Mouse (Mus musculus): ENCODE data around the gene Zc3h12c.
"Not testable (repeated sequence)": the region's sequence is repeated elsewhere in the genome, so short reads cannot be mapped to it uniquely, and the experiment has no call there.

The Zc3h12c gene

DNA sequence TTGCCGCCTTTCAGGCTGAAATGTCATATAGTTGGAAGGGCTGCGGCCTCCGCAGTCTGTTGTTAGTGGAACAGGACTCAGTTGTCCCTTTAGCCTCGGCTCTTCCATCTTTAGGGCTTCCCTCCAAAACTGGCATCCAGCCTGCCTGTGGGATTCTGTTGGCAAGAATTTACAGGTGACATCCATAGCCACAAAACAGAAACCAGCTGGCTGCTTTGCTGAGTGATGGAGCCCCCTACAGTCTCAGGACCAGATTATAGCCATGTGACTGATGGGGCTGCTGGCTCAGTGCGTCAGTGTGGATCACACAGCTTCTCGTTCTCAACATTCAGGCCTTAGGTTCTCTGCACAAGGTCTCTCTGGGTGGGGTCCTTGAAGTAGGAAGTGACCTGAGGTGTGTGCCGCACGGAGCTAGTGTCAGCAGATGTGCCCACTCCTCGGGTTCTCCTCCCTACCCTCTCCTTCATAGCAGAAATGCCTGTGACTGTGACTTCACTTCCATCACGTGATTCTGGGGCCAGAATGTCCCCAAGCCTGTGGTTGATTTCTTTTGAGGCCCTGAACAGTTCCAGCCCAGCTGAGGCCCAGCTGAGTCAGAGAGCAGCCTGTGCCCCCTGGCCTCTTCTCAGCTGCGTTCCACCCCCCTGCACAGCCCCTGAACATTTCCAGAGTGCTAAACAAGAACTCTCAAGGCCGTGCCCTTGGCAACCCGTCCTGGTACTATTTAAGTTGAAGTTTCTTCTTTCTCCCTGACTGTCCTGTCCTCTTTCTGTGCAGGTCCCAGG, 66.1 kb downstream of the Zc3h12c start:
- no peak for DNase-seq (ENCODE audit: low spot score)

DNA sequence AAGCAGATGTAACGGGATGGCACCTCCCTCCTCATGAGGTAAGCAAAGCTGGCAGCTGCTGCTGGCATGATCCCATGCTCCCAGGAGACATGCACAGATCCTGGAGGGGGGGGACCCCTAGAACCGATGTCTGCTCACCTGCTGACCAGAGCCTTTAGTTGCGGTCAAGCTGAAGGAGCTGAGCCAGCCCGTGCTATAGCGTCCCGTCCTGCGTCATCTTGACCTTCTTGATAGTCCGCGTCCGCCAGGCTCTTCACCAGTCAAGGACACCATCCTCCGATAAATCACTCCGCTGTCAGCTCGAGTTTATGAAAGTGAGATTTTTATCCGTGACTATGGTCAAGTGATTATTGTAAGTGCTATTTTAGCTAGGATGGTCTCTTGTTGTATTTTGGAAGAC, 67.9 kb downstream of the Zc3h12c start:
- DNase-seq (ENCODE audit: low spot score): no peak

DNA sequence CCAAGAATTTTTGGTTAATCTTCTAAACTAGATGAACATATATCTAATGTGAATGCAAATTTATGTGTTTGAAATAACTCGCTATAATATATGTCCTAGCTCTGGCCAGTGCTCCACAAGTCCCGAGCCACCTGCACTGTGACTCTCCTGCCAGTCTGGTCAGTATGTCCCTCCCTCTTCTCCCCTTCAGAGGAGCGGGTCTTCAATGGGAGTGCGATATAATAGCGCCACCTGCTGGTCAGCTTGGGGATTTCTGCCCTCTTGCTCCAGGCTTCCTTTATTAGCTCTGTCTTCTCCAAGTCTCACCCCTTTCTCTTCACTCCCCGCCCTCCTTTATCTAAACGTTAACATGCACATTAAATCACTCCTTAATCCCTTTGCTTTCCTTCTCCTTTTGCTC, 69.8 kb downstream of the Zc3h12c start:
- DNase-seq (ENCODE audit: low spot score): peak; percentile 61

DNA sequence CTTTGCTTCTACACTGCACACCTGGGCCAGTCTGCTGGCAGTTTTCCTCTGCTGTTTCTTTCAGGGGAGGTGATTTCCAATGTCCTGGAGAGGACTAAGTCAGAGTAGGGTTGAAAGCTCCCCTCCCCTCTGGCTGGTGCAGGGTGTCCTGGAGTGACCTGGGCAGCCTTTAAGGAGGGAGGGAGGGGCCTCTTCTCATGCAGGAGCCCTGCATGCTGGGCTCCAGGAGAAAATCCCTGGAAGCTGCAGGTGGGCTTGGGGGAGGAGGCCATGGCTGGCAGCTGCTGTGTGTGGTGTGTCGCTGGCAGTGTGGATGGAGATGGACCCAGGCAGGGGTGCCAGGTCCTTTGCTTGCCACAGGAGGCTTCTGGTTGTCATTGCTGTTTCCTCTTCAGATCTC, 71.0 kb downstream of the Zc3h12c start:
- DNase-seq (ENCODE audit: low spot score): no peak

DNA sequence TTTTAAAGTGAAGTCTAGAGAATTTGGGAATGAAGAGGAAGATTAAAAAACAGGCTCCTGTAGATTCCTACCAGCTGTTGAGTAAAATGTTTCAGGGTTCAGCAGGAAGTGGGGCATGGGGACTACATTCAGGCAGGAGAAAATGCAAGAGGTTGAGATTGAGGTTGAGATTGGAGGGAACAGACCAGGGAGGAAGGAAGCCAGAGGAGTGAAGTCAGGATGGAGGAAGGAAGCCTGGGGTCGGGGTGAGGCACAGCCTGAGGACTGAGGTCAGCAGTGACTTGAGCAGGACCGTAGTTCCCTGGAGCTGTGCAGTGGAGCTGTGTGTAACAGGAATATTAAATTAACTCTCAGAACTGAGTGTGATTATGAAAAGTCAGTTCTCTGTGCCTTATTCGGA, 72.7 kb downstream of the Zc3h12c start:
- DNase-seq (ENCODE audit: low spot score): no peak

DNA sequence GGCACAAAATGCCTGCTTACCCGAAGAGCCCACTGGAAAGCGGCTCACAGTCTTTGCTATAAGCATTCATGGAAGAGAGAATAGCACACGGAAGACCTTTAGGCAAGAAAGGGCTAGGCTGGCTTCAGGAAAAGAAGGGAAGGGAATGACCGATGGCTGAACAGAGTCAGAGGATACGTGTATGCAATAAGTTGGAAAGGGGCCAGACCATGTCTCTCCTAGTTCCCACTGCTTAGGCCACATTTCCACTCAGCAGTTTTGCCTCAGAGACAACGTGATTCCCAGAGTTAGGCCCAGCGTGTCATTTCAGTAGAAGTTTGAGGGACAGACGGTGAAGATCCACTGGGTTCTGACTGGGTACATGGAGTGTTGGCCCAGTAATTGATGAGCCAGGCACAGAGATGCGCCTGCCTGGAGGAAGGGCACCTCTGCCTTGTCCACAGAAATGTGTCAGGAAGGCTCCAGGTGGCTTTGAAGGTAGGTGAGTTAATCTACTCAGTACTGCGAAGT, 73.8 kb downstream of the Zc3h12c start:
- no peak for DNase-seq (ENCODE audit: low spot score)

DNA sequence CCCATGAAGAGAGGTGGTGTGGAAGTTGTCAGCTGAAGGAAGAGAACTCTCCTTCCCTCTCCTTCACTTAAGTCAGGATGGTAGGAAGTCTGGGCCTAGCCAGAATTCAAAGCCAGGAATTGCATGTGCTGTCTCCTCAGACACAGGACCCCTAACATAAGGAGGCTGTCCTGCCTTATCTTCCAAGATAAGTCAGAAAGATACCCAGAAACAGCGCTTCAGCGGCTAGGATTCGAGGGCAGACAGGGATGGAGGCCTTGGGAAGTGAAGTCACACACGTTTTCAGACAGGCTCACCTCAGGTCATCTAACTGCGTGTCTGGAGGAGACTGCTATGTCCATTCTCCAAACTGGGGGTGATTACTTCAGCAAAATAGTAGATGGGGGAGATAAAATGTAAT, 74.4 kb downstream of the Zc3h12c start:
- no peak for DNase-seq (ENCODE audit: low spot score)

DNA sequence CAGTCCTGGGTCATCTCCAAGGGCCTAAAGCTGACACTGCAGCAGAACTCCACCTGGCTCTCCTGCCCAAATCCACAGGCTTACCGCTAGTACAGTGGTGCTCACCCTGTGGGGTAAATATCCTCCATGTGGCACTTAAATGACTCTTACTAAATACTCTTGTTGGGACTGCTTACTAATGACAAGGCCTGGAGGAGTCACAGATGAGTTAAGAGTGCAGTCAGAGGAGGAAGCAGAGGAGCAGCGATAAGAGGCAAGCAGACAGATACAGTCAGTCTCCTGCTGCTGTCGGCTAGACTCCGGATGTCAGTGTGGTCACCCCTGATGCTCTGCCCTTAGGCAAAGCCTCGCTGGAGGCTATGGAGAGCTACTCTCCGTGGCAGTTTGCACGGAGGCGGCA, 75.3 kb downstream of the Zc3h12c start:
- DNase-seq (ENCODE audit: low spot score): no peak

DNA sequence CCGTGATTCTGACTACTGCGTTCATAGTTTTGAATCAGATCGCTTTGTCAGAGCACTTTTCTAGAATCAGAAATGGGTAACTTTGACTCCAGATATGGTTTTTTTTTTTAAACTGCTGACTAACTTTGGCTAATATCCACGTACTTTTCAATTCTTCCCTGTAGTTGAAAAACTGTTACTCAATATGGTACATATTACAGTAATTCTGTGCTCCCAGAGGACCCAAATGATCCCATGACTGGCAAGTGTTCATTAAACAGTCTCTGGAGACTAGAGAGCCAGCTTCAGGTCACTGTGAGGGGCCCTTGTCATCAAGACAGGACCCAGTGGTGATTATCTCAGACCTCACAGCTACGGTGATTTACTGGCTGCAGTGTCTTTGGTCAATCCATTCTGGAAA, 76.1 kb downstream of the Zc3h12c start:
- DNase-seq (ENCODE audit: low spot score): no peak

DNA sequence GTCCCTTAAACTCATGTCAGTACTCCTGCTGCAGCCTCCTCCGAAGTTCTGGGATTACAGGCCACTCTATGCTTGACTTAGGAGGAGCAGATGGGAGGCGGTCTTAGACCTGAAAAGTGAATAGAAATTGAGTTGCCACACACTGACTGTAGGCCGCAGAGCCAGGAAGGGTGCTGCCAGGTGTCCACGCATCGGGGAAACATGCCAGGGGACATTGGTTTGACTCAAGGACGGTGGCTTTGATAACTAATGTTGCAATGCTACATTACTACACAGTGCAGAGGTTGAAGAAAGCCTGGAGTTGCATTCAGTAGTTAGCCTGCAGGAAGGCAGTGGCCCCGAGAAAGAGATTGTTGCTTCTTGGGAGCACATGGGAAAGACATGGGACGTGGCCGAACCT, 76.6 kb downstream of the Zc3h12c start:
- DNase-seq (ENCODE audit: low spot score): no peak

DNA sequence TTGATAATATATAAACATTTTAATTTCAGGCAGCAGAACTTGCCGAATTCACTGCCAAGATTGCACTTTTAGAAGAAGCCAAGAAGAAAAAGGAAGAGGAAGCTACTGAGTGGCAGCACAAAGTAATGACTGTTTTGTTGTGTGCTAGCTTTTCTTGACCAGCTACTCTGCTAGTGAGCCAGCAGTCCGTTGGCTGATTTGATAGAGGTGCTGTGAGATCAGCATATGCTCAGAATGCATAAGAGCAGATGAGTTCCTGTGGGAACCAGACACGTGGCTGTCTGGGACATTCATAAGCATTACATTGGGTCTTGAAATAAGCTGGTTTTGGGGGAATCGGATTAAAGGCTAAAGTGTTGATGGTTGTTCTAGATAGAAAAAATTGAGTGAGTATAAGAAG, 86.0 kb downstream of the Zc3h12c start:
- no peak for DNase-seq (ENCODE audit: low spot score)

DNA sequence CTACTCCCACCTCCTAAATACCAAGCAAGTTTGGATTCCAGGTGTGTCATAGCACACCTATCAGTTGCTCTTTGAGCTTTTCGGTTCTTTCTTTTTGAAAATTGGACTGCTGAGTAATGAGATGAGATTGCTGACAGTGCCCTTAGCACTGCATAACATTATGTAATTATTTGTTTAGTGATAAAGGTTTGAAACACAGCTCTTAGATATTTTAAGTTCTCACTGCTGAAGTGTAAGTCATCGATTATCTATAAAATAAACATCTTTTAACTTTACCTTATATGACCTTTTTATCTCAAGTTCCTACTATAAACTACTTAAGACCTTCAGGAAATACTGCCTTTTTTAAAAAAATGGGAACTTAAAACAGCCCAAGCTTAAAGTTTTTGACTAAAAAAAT, 86.4 kb downstream of the Zc3h12c start:
- no peak for DNase-seq (ENCODE audit: low spot score)

DNA sequence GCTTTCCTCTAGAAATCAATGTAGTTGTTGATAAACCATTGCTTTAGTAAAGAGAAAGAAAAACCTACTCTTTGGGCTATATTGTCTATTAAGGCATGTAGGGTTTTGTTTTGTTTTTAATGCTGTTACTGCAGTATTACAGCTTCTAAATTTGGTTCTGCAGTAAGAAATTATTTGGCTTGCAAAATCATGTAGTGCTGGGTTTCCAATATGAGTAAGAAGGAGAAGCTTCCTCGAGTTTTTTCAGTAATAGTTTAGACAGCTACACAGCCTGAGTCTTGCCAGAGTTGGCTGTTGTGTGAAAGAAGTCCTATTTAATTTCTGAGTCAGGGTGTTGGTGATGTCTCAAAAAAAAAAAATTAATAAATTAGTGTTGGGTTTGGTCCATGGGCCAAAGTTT, 90.7 kb downstream of the Zc3h12c start:
- DNase-seq (ENCODE audit: low spot score): no peak

DNA sequence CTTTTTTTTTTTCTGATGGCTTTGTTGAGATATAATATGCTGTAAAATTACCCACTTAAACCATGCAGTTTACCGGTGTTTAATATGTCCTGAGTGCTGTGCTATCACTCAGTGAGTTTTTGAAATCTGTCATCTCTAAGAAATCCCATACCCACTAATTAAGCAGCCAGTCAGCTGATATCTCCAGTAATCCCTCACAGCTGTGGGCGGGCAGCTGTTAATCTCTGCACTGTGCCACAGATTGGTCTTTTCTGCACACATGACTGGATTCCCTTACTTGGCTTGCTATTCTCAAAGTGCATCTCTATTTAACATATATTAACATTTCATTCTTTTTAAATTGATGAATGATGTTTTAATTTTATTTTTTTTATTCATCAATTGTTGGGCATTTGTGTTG, 92.3 kb downstream of the Zc3h12c start:
- no peak for DNase-seq (ENCODE audit: low spot score)

DNA sequence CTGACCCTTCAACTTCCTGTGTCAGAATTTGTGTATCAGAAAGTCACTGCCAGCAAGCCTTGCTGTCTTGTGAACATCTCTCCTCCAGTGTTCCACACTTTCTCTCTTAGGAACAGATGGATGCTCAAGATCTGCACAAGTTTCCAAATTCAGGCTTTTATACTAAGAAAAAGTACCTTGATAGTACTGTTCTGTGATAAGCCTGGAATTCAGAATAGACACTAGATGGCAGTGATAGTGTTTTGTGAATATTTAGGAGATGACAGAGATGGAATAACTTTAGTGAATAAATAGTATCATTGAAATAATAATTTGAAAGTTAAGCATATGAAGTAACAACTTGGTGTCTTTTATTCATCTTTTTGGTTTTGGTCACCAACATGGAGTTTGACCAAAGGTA, 96.2 kb downstream of the Zc3h12c start:
- no peak for DNase-seq (ENCODE audit: low spot score)

DNA sequence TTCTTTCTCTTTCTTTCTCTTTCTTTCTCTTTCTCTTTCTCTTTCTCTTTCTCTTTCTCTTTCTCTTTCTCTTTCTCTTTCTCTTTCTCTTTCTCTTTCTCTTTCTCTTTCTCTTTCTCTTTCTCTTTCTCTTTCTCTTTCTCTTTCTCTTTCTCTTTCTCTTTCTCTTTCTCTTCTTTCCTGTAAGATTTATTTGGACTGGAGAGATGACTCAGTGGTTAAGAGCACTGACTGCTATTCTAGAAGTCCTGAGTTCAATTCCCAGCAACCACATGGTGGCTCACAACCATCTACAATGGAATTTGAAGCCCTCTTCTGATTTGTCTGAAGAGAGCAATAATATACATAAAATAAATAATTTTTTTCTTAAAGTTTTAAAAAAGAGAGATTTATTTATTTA, 97.0 kb downstream of the Zc3h12c start:
- DNase-seq (ENCODE audit: low spot score): not testable (repeated sequence)

DNA sequence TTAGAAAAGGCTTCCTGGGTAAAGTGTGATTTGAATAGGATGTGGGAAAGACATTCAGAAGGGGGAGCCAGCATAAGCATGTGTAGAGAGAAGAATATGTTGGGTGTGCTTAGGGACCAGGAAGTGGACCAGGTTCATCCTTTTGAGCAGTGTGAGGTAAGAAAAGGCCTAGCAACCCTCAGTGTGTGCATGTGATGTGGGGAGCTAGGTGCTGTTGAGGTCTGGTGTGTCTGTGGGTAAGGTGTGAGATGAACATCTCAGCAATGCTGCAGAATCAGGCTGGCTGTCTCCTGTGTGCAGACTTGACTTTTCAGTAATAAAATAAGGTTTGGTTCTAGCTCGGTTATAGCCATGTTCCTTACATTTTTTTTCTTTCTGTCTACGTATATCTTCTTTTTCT, 98.3 kb downstream of the Zc3h12c start:
- no peak for DNase-seq (ENCODE audit: low spot score)

All from ovary, postnatal 10 days (tissue).